In the genomic region with DNA sequence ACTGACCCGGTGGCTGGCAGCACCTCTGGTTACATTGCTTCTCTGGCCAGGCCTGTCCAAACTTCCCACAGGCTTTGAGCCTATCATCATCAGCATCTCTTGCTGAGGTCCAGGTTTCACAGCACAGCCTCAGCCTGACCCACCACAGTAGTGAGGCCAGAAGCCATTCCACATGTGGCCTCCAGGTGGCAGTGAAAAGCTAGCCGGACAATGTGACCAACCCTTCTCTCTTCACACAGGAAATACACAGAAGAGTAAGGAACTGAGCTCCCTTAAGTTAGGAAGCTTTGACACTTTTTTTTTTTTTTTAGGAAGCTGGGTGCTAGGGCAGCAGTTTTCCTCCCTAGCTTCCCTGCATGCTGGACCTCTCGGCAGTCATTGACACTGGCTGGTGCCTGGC, we compare ENCODE assay signal across 8 mouse cellular contexts. TPM values are rescaled to one million over a fixed set of nuclear protein-coding genes. Genes with fewer than 3 reads are reported as not detected.
DNase-seq lines count a peak whose midpoint lies in the region; ATAC-seq and TF ChIP-seq lines count a peak whose summit lies in the region.

No protein-coding gene starts in this region.

- 43% methylated on average over 3 of the region's 3 CpGs for WGBS in heart, embryonic 16.5 days
- WGBS in lung, embryonic 14.5 days = 20% methylated on average over 3 of the region's 3 CpGs
- 36% methylated on average over 3 of the region's 3 CpGs for WGBS in stomach, embryonic 14.5 days

- H3K27ac ChIP-seq in heart, embryonic 16.5 days (ENCODE audit: low read length) = no peak overlapping the region
- H3K27ac ChIP-seq in ES-Bruce4 (ENCODE audit: insufficient read depth, low read length) = no peak overlapping the region
- no peak overlapping the region for H3K27ac ChIP-seq in lung, embryonic 14.5 days (ENCODE audit: low read depth)
- no peak overlapping the region for H3K27ac ChIP-seq in stomach, embryonic 14.5 days (ENCODE audit: low read length)

- peaks cover 41% of the 10 kb centered on the region for H3K27me3 ChIP-seq in heart, embryonic 16.5 days (ENCODE audit: control insufficient read depth, insufficient read depth, low read length)
- H3K27me3 ChIP-seq in ES-Bruce4 (ENCODE audit: control insufficient read depth, insufficient read depth, low read length, poor library complexity, severe bottlenecking) = no peaks in the 10 kb centered on the region
- H3K27me3 ChIP-seq in lung, embryonic 14.5 days (ENCODE audit: insufficient read depth, low read length) = peaks cover 41% of the 10 kb centered on the region
- peaks cover 27% of the 10 kb centered on the region for H3K27me3 ChIP-seq in stomach, embryonic 14.5 days (ENCODE audit: control insufficient read depth, insufficient read depth, low read length)

- peak; percentile 82 for TF ChIP-seq CTCF in ES-Bruce4 (IDR thresholded peaks at IDR 0.05; ENCODE audit: low read depth, low read length)
- peak; percentile 85 for TF ChIP-seq CTCF in lung, embryonic 14.5 days (IDR thresholded peaks at IDR 0.05; ENCODE audit: low read depth)

- DNase-seq in heart, adult 8-10 months (ENCODE audit: low spot score) = no peak
- DNase-seq in cerebellum, adult 9-10 months = peak; percentile 39
- DNase-seq in heart, postnatal 4 days = peak; percentile 60
- DNase-seq in lung, embryonic 14.5 days = peak; percentile 71
- no peak for DNase-seq in right cerebral cortex, adult 18-20 months

- no peak overlapping the region for H3K4me2 ChIP-seq in heart, embryonic 16.5 days (ENCODE audit: low read depth, low read length)
- no peak overlapping the region for H3K4me2 ChIP-seq in lung, embryonic 14.5 days
- H3K4me2 ChIP-seq in stomach, embryonic 14.5 days (replicated peaks; ENCODE audit: low read depth, low read length) = no peak overlapping the region

- H3K36me3 ChIP-seq in heart, embryonic 16.5 days (ENCODE audit: control insufficient read depth, insufficient read depth) = no peaks in the 10 kb centered on the region
- no peaks in the 10 kb centered on the region for H3K36me3 ChIP-seq in ES-Bruce4 (ENCODE audit: control insufficient read depth, insufficient read depth, low read length, poor library complexity, severe bottlenecking)
- H3K36me3 ChIP-seq in lung, embryonic 14.5 days (ENCODE audit: insufficient read depth) = no peaks in the 10 kb centered on the region
- H3K36me3 ChIP-seq in stomach, embryonic 14.5 days (ENCODE audit: control insufficient read depth, insufficient read depth, low read length) = no peaks in the 10 kb centered on the region

- H3K9me3 ChIP-seq in heart, embryonic 16.5 days (replicated peaks; ENCODE audit: control insufficient read depth, low read length) = no peaks in the 10 kb centered on the region
- H3K9me3 ChIP-seq in ES-Bruce4 (replicated peaks; ENCODE audit: control insufficient read depth, insufficient read depth, low read length, poor library complexity, severe bottlenecking) = no peaks in the 10 kb centered on the region
- no peaks in the 10 kb centered on the region for H3K9me3 ChIP-seq in lung, embryonic 14.5 days (ENCODE audit: low read depth, low read length)
- H3K9me3 ChIP-seq in stomach, embryonic 14.5 days (ENCODE audit: control insufficient read depth, low read depth, low read length) = no peaks in the 10 kb centered on the region

- TF ChIP-seq POLR2A in ES-Bruce4 (IDR thresholded peaks at IDR 0.05; ENCODE audit: insufficient read depth, low read length) = no peak

- ATAC-seq in heart, embryonic 16.5 days (replicated peaks; ENCODE audit: extremely low read depth, insufficient read depth, low FRiP score) = 0 out of 2 replicates have a peak, but pooled peaks have one; percentile 18
- ATAC-seq in lung, embryonic 14.5 days (ENCODE audit: insufficient read depth) = peak; percentile 44; the same call in 1 of the 2 replicates
- peak; percentile 39; the same call in 1 of the 2 replicates for ATAC-seq in stomach, embryonic 14.5 days (ENCODE audit: insufficient number of reproducible peaks, insufficient read depth, low FRiP score, low read depth)

- H3K4me1 ChIP-seq in heart, embryonic 16.5 days (ENCODE audit: control insufficient read depth, insufficient read depth, low read length) = no peaks in the 10 kb centered on the region
- H3K4me1 ChIP-seq in ES-Bruce4 (ENCODE audit: control insufficient read depth, insufficient read depth, low read length) = peaks cover 13% of the 10 kb centered on the region
- no peaks in the 10 kb centered on the region for H3K4me1 ChIP-seq in lung, embryonic 14.5 days (ENCODE audit: insufficient read depth)
- H3K4me1 ChIP-seq in stomach, embryonic 14.5 days (ENCODE audit: control insufficient read depth, insufficient read depth, low read length) = no peaks in the 10 kb centered on the region

- no peak overlapping the region for H3K4me3 ChIP-seq in heart, embryonic 16.5 days (ENCODE audit: low read length)
- H3K4me3 ChIP-seq in ES-Bruce4 (ENCODE audit: low read depth, low read length) = no peak overlapping the region
- H3K4me3 ChIP-seq in lung, embryonic 14.5 days (ENCODE audit: low read depth, low read length) = no peak overlapping the region
- H3K4me3 ChIP-seq in stomach, embryonic 14.5 days (ENCODE audit: low read depth, low read length) = no peak overlapping the region

- TF ChIP-seq EP300 in ES-Bruce4 (IDR thresholded peaks at IDR 0.05; ENCODE audit: insufficient read depth, low read depth, low read length) = no peak

- no peak overlapping the region for H3K9ac ChIP-seq in heart, embryonic 16.5 days (ENCODE audit: low read length)
- no peak overlapping the region for H3K9ac ChIP-seq in ES-Bruce4 (ENCODE audit: low read depth, poor library complexity, severe bottlenecking)
- no peak overlapping the region for H3K9ac ChIP-seq in lung, embryonic 14.5 days
- H3K9ac ChIP-seq in stomach, embryonic 14.5 days (replicated peaks; ENCODE audit: low read depth, low read length) = no peak overlapping the region

RNA-seq across cellular contexts. Expression of gene Nkx6-2, which starts 7.7 kb away (rescaled TPM):
- polyA plus RNA-seq in heart, embryonic 16.5 days (2015; fragmentation: Nextera tagmentation; extraction: Ambion mirVana) = 0.36 and 0.55 TPM in 2 replicates
- total RNA-seq in heart, adult 8-10 months (2022) = under 1 TPM in 2 of 4 experiments, not detected in 2; 0.19 to 0.34 TPM
- 1.2 and 1.4 TPM in 2 replicates for polyA plus RNA-seq in ES-Bruce4 (2011; ENCODE audit: insufficient read depth, insufficient read length, low read depth, missing spikeins)
- total RNA-seq in heart, postnatal 4 days (2021) = under 1 TPM in 1 of 2 experiments, not detected in 1; 0.14 TPM
- polyA plus RNA-seq in lung, embryonic 14.5 days (2014; fragmentation: Nextera tagmentation; extraction: Ambion mirVana) = not detected in 2 replicates
- polyA plus RNA-seq in stomach, embryonic 14.5 days (2014; fragmentation: Nextera tagmentation; extraction: Ambion mirVana) = 6.4 and 8.7 TPM in 2 replicates

Comparison
In these comparisons a context has a peak if more than half of its experiments do, and no peak if none do; other contexts are left out.
1. DNase-seq: peak in cerebellum, adult 9-10 months (single experiment), heart, postnatal 4 days (single experiment) and lung, embryonic 14.5 days (single experiment); none in heart, adult 8-10 months (single experiment) and right cerebral cortex, adult 18-20 months (single experiment).
2. Peak in every context shown above with its lines, with median percentiles within 50 percentile points of each other: ATAC-seq.